Mouse (Mus musculus): Measurements from ENCODE around the gene Ramp1.

The Ramp1 gene

DNA sequence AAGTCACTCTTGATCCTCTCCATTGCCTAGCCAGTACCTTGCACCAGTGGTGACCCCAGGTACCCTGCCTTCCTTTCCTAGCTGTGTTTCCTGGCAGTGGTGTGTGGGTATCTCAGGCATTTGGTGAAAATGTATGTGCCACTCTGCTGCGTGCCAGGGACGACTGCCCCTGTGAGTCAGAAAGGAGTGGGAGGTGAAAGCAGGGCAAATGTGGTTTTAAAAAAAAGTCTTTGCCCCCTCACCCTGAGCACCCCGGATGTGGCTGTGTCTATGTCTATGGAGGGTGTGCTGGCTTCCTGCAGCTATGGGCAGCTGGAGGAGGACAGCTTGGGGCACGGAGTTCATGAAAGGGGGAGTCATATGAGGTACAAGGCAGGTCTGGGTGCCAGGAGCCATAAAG is 13.6 kb downstream of the Ramp1 start:
- in situ Hi-C loops (cut with MboI, MseI) = no loop called here

GRCm38 (mm10) chr1:91193680-91194079 is 14.1 kb downstream of the Ramp1 start:
- in situ Hi-C loops (cut with MboI, MseI) = no loop called here

DNA sequence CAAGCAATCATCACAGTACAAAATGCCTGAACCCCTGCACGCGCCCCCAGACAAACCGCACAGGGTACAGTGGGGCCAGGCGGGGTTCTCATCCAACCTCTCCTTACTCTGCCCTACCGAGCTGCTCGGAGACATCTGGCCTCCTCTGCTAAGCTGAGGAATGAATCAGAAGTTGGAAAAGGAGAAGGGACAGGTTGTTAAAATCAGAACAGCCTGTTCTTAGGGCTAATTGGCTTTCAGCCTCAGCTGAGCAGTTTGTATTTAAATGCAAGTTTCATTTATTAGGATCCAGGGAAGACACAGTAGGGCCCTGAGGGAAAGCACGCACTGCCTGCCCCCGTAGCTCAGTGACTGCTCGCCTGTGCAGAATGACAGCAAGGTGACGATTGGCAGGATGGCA is 20.2 kb downstream of the Ramp1 start:
- in situ Hi-C loops (cut with MboI, MseI) = no loop called here

- in situ Hi-C loops (cut with MboI, MseI) = no loop called here
Observed at GRCm38 (mm10) chr1:91201122-91201521, 21.5 kb downstream of the Ramp1 start.

DNA sequence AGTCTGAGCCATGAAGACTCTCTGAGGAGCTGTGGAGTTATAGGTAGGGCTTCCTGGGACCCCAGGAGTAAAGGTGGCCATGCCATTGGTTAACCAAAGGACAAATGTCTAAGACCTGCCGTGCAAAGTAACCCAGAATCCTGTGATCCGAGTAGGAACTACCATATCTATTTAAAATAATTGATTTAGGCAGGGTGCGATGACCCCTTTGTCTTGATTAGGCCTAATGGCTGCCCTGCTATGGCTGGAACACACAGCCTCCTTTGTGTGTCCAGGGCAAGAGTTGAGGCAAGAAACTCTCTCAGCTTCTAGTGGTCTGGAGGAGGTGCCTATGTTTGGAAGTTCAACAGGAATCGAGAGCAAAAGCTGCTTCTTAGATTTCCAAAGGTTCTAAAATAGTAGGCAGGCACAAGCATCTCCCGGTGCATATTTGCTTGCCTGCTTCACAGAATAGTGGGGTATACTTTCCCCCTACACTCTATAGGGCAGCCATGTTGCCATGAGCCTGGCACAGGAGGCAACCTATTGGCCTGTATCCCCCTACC is 24.7 kb downstream of the Ramp1 start:
- in situ Hi-C loops (cut with MboI, MseI) = no loop called here

- in situ Hi-C loops (cut with MboI, MseI) = loop anchor here in 1 of 2 experiments (5.0 kb wide), 1 partner anchor 83 kb away; no protein-coding TSS in a partner anchor
Observed at GRCm38 (mm10) chr1:91205651-91206050, 26.0 kb downstream of the Ramp1 start.

DNA sequence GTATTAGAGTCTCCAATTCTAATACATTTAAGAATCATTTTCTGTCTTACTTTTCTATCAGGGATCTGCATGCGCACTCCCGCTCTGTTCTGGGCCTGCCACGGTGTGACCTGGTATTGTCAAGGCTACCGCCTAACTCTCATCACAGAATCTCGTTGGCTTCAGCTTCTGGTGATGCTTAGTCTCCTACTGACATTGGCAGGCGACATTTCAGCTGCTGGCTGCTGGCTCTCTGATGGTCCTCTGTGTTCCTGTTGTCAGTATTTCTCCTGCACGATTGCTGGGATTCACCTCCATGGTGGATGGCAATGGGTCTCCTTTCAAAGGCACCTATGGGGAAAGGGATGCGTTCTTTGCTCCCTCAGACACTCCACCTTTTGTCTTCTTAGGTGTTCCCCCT is 26.7 kb downstream of the Ramp1 start:
- in situ Hi-C loops (cut with MboI, MseI) = loop anchor here in 1 of 2 experiments (5.0 kb wide), 1 partner anchor 84 kb away; no protein-coding TSS in a partner anchor

GRCm38 (mm10) chr1:91206873-91207272 is 27.3 kb downstream of the Ramp1 start:
- in situ Hi-C loops (cut with MboI, MseI) = loop anchor here in 1 of 2 experiments (5.0 kb wide), 1 partner anchor 85 kb away; no protein-coding TSS in a partner anchor

DNA sequence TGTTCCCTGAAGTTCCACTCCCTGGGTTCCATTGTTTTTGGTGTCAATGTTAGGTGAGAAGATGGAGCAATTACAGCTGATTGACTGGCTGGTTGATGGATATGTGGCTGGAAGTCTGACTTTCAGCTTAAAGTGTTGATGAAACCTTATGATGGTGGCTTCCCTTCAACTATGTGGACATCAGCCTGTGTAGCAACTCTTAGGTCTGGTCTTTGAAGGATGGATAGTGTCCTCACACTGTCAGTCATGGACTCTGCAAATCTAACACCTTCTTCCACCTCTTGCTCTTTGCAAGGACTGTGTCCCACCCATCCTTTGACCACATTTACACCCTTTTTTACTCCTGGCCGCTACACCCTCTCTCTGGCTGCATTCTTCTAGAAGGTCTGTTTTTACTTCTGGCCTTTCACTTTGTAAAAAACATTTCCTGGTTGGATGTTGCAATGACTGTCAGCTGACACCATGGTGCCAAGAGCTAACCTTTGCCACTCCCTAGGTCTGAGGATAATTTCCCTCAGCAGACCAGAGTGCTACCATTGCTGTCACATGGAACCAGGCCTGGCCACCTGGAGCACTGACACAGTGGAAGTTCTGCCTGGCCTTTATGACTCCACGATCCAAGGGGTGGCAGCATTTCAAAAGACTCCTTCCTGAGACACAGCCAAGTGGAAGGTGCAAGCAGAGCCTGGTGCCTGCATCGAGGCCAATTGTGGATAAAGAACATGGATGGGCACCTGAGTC is 27.9 kb downstream of the Ramp1 start:
- in situ Hi-C loops (cut with MboI, MseI) = loop anchor here in 1 of 2 experiments (5.0 kb wide), 1 partner anchor 85 kb away; no protein-coding TSS in a partner anchor

DNA sequence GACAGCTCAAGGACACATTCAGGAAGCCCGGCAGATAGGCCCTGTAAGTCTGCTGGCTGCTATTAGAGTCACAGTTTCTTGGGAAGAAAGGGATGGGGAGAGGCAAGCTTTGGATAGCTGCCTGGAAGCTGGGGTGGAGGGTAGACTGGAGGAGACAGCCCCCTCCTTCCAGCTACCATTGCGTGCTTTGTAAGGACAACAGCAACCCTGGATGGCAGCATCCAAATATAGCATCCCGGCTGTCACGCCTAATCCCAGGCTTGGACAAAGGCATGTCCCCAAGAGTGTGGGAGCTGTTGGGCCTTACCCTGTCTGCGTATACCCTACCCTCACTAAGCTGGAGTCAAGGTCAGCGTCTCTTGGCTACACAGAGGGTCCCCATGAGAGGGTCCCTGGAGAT is 29.7 kb downstream of the Ramp1 start:
- in situ Hi-C loops (cut with MboI, MseI) = loop anchor here in 1 of 2 experiments (5.0 kb wide), 1 partner anchor 87 kb away; no protein-coding TSS in a partner anchor

GRCm38 (mm10) chr1:91209785-91210184 is 30.2 kb downstream of the Ramp1 start:
- in situ Hi-C loops (cut with MboI, MseI) = loop anchor here (5.0 kb wide), 2 partner anchors 32 to 87 kb away; partner anchors contain the start of gene Ramp1 (in 1 of the 2)

- in situ Hi-C loops (cut with MboI, MseI) = loop anchor here in 1 of 2 experiments (5.0 kb wide), 1 partner anchor 34 kb away; the partner anchor contains the start of gene Ramp1
Observed at GRCm38 (mm10) chr1:91211099-91211498, 31.5 kb downstream of the Ramp1 start.

DNA sequence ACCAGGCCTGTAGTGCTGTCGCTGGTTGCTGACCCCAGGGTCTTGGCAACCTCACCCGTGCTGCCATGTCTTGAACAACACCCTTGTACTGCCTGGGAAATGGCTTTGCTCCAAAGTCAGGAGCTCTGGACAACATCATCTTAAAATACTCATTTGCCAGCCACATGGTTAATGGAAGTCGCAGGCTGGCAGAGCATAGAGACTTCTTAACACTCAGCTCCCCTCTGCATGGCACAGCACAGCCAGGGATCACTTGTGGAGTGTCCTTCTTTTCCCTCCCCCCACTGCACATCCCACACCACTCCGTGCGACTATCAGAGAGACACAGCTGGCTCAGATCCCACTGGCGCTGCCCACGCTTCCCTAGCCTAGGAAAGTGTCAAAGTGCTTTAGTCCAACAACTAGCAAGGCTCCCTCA is 32.0 kb downstream of the Ramp1 start:
- in situ Hi-C loops (cut with MboI, MseI) = loop anchor here in 1 of 2 experiments (5.0 kb wide), 1 partner anchor 34 kb away; the partner anchor contains the start of gene Ramp1

DNA sequence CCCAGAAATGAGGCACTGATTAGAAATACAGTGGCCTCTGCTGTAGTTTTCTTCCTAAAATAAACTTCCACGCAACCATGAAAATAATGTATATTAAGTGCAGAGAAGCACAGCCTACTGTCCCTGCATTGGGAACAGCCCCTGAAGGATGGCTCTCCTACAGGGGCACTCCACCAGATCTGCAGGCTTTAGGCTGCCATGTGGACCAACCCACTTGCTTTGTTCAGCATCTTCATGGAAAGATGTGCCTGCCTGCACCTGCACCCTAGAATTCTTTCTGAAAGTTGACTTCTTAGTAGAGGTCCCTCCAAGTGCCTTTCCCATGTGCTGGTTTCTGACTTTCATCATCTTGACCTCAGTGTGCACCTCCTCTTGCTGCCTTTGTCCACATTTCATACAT is 35.6 kb downstream of the Ramp1 start:
- in situ Hi-C loops (cut with MboI, MseI) = loop anchor here in 1 of 2 experiments (5.0 kb wide), 2 partner anchors 33 to 238 kb away; no protein-coding TSS in a partner anchor

GRCm38 (mm10) chr1:91215981-91216380 is 36.4 kb downstream of the Ramp1 start:
- in situ Hi-C loops (cut with MboI, MseI) = loop anchor here in 1 of 2 experiments (5.0 kb wide), 2 partner anchors 34 to 239 kb away; no protein-coding TSS in a partner anchor

DNA sequence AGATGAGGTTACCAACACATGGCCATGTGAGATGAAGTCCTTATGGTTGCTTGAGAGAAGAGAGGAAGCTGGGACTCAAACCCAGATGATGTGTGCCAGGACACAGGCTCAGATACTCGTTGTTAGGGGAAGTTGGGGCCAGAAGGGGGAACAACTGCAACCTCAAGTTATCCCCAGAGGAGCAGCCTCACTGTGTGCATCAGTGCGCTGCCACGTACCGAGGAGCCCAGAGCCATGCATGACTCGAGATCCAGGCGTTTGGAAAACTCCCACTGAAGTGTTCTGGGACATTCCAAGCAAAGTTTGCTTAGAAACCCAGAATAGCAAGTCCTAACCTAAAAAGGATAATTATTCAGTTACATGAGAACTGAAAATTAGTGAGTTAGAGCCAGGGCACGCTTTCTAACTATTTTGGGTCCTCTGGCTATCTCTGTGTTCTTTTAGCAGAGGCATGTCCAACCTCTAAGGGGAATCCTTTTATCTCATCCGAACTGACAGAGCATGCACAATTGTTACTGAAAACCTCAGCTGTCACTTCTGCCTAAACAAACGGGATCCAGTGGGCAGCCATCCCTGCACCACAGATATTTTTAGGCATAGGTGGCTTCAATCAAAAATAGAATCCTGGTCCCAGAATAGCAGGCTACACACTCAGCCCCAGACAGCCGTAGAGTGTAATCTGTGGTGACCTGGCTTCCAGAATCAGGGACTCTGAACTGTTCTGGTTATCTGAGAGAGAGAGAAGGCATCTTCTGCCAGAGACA is 37.1 kb downstream of the Ramp1 start:
- in situ Hi-C loops (cut with MboI, MseI) = loop anchor here in 1 of 2 experiments (5.0 kb wide), 2 partner anchors 34 to 239 kb away; no protein-coding TSS in a partner anchor

GRCm38 (mm10) chr1:91219641-91220321 is 40.2 kb downstream of the Ramp1 start:
- in situ Hi-C loops (cut with MboI, MseI) = loop anchor here in 1 of 2 experiments (5.0 kb wide), 2 partner anchors 37 to 242 kb away; no protein-coding TSS in a partner anchor

- in situ Hi-C loops (cut with MboI, MseI) = no loop called here
Observed at GRCm38 (mm10) chr1:91220322-91220672, 40.7 kb downstream of the Ramp1 start.

GRCm38 (mm10) chr1:91226562-91226961 is 46.9 kb downstream of the Ramp1 start:
- in situ Hi-C loops (cut with MboI, MseI) = no loop called here

DNA sequence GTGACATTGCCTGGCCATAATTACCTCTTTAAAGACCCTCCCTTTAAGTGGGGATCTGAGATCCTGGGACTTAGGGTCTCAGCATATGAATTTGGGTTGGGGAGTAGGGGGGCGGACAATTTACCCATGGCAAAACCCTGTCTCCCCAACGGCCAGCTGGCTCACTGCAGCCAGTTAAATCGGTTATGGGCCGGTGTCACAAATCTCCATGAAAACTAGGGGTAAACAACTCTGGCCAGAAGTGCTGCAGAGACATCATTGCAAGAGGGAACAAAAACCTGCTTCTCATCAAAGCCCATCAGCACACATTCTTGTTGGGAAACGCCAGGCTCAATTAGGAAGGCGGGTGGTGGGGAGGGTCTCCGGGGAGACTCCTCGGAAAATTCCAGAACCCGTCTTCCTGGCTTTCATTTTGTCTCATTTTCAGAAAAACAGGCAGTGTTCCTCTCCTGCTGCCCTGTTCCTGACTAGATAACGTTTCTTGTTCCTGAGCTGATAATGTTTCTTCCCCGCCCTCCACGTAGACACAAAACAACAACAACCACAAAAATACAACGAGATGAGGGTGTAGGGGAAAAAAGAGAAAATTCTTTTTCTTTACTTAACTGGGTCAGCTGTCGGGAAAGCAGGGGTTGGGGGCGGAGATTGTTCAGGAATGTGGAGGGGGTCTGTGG is 47.9 kb downstream of the Ramp1 start:
- in situ Hi-C loops (cut with MboI, MseI) = no loop called here

Data from T-helper 17 cell (primary cell).